Mouse (Mus musculus) ES-E14 (cell line): ENCODE results near the gene Cd33.

Experiments
- CHD2 ChIP-seq: IDR thresholded peaks from 2 replicates; pipeline ENCODE4 v1.6.1; 2014; ENCODE audit warnings: mild to moderate bottlenecking, low read depth, low read length, inconsistent platforms
- HCFC1 ChIP-seq: IDR thresholded peaks from 2 replicates; pipeline ENCODE4 v1.6.1; 2012; ENCODE audit warnings: low read length, inconsistent platforms, borderline replicate concordance; ENCODE audit not compliant: insufficient read depth
- MAFK ChIP-seq: IDR thresholded peaks from 2 replicates; pipeline ENCODE4 v1.6.1; 2014; ENCODE audit warnings: mild to moderate bottlenecking, low read depth, low read length, inconsistent platforms; ENCODE audit not compliant: insufficient read depth
- ZC3H11A ChIP-seq: IDR thresholded peaks from 2 replicates; pipeline ENCODE4 v1.6.1; 2012; ENCODE audit warnings: low read depth, mild to moderate bottlenecking, inconsistent platforms, low read length, borderline replicate concordance
- ZNF384 ChIP-seq: IDR thresholded peaks from 2 replicates; pipeline ENCODE4 v1.6.1; 2012; ENCODE audit warnings: low read depth, low read length, inconsistent platforms

- TF ChIP-seq HCFC1 (no peak), CHD2 (no peak), ZNF384 (no peak), ZC3H11A (no peak), MAFK (no peak)
Measured at GRCm38 (mm10) chr7:43554550-43554949, 10.3 kb upstream of the Cd33 start.
